Mouse (Mus musculus): ENCODE measurements around the gene Tcaf3.

The Tcaf3 gene

DNA sequence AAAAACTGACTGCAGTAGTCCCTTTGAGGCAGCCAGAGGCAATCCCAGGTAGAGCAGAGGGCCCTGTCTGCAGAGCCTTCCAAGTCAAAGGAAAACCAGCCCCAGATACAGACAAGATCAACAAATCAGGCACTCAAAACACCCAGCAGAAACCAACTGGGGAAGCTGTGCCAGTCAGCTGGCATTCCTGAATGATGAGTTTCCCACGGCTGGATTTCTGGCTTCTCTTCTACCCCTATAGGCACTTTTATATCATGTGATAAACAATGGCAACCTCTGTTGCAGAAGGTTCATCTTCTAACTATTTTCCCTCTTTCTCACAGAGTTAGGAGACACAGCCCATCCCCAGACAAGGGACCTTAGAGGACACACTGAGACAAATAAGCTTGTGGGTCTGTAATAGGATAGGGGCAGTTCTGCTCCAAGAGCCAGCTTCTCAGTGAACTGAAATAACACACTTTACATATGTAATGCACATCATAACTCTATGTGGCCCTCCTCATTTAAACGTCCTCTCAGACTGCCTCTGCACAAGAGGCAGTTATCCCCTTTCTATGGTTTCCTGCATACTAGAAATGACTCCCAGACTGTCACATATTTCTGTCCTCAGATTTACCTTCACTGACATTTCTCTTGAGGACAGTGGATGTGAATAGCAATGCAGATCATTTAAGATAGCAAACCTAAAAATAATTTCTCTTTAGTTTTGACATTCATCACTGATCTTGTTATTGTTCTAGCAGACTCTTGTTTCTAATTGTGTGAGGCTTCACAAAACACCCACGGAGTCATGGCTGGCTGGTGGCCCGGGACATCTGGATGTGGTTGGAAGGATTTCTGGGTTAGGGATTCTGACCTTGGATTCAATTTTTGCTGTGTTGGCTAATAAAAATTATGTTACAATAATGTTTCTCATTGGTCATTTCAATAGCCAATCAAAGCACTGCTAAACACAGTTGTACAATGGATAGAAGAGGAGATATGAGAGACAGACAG, 55.2 kb downstream of the Tcaf3 start:
- no peak for DNase-seq (ENCODE audit: low read depth, low spot score)

DNA sequence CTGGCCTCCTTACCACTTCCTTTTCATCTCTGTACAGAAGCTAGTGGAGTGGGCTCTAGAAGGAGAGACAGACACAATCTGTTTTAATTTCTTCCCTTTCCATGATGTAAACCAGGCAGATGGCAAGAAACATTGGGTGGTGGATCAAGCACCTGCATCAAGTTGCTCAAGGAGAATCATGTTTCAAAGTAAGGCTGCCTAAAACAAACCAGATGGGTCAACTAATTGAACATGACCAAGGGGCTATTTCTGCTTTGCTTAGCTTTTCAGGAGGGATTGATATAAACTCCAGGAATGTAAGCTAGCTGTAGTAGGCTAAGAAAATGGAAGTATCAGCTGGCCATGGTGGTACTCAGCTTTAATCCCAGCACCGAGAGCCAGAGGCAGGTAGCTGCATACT, 56.8 kb downstream of the Tcaf3 start:
- no peak for DNase-seq (ENCODE audit: low read depth, low spot score)

DNA sequence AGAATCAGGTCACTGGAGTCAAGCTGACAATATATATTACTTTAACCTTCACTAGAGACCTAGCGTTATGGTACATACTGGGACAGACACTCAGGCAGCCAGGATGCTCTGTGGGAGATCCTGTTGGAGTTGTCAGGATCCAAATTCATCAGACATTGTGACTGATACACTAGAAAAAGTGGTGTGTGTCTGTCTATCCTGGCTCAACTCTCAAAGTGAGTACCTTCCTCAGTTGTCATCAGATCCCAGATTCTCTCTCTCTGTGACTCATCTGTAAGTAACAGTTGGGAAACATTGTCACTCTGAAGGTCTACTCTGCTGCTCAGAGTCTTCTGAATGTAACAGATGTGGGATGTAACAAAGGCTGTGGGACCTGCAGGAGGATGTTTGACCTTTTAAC, 57.8 kb downstream of the Tcaf3 start:
- DNase-seq (ENCODE audit: low read depth, low spot score) = no peak
